Mouse (Mus musculus) ovary, adult 2 months (tissue): ENCODE measurements around the gene Gm5724. TPM values are rescaled to one million over a fixed set of nuclear protein-coding genes. Genes with fewer than 3 reads are reported as not detected.

ENCODE experiments used
- polyA plus RNA-seq: library from polyadenylated mRNA; depleted of rRNA; stranded (reverse); fragments of >200 nt; gene quantifications from 2 replicates; pipeline ENCODE4 v1.2.3, GENCODE M21; 2012; rRNA removed

Gm5724 gene
- polyA plus RNA-seq = not detected in 2 replicates

GRCm38 (mm10) chr6:141773710-141774109, at the start of gene Gm5724:
TSS of gene Gm5724 (minus strand) at chr6:141773810.

Other genes starting within 250 kb of the Gm5724 start
- gene Slco1c1, start 249.4 kb downstream of the Gm5724 start, polyA plus RNA-seq = not detected in 2 replicates
- gene Slco1b2, start 144.3 kb downstream of the Gm5724 start, polyA plus RNA-seq = not detected in 2 replicates
- gene Slco1a4, start 82.4 kb upstream of the Gm5724 start, polyA plus RNA-seq = 0.30 and 0.50 TPM in 2 replicates
- not detected in 2 replicates for gene Slco1a1, start 173.2 kb upstream of the Gm5724 start, polyA plus RNA-seq
- gene Gm6614, start 237.6 kb upstream of the Gm5724 start, polyA plus RNA-seq = not detected in 2 replicates